Mouse (Mus musculus) liver, embryonic 11.5 days (tissue): ENCODE results near the gene Mob3b. TPM values are rescaled to one million over a fixed set of nuclear protein-coding genes. Genes with fewer than 3 reads are reported as not detected.

Experiments used
- ATAC-seq: fragments of 200-750 bp; cut with Nextera tagmentation; replicated peaks from 2 replicates; pipeline ENCODE4 v1.8.0; 2017; ENCODE audit warnings: moderate number of reproducible peaks, mild to moderate bottlenecking, moderate TSS enrichment, moderate library complexity; ENCODE audit not compliant: low FRiP score
- DNase-seq: peaks from one replicate; pipeline ENCODE4 v3.0.0-alpha.2; 2017; ENCODE audit warnings: low spot score
- H3K27ac ChIP-seq: fragments of 300-500 bp; sonication (generic); 2 replicates; pipeline ENCODE4 v1.5.1; 2014; ENCODE audit warnings: mild to moderate bottlenecking, low read depth, low read length, control low read depth
- H3K27me3 ChIP-seq: fragments of 300-500 bp; sonication (generic); replicated peaks from 2 replicates; pipeline ENCODE4 v1.6.1; 2014; ENCODE audit warnings: low read length, mixed read lengths; ENCODE audit not compliant: control insufficient read depth, insufficient read depth
- H3K36me3 ChIP-seq: fragments of 300-500 bp; sonication (generic); 2 replicates; pipeline ENCODE4 v1.6.1; 2014; ENCODE audit warnings: mild to moderate bottlenecking, low read length, moderate library complexity, mixed read lengths; ENCODE audit not compliant: control insufficient read depth, insufficient read depth
- H3K4me1 ChIP-seq: fragments of 300-500 bp; sonication (generic); replicated peaks from 2 replicates; pipeline ENCODE4 v1.6.1; 2014; ENCODE audit warnings: low read length, mixed read lengths; ENCODE audit not compliant: control insufficient read depth, insufficient read depth
- H3K4me2 ChIP-seq: fragments of 300-500 bp; sonication (generic); 2 replicates; pipeline ENCODE4 v1.6.1; 2014; ENCODE audit warnings: mild to moderate bottlenecking, control low read depth, moderate library complexity
- H3K4me3 ChIP-seq: fragments of 300-500 bp; sonication (generic); 2 replicates; pipeline ENCODE4 v1.5.1; 2014; ENCODE audit warnings: low read depth, low read length, control low read depth
- H3K9ac ChIP-seq: fragments of 300-500 bp; sonication (generic); 2 replicates; pipeline ENCODE4 v1.6.1; 2014; ENCODE audit warnings: low read depth, low read length, control low read depth
- H3K9me3 ChIP-seq: fragments of 300-500 bp; sonication (generic); 2 replicates; pipeline ENCODE4 v1.6.1; 2016; ENCODE audit warnings: low read length, inconsistent platforms, mixed read lengths; ENCODE audit not compliant: control insufficient read depth
- WGBS: fragments of 180-500 bp; shearing (Covaris S2); extraction: QIAGEN DNeasy Blood & Tissue Kit; methylation state at CpG from one replicate; pipeline ENCODE4 v1.1.7; 2014; 5-methylcytosine and 5-hydroxymethylcytosine counted together
- polyA plus RNA-seq: library from polyadenylated mRNA; unstranded; fragments of >200 nt; fragmentation: Nextera tagmentation; extraction: Ambion mirVana; gene quantifications from 2 replicates; pipeline ENCODE4 v1.2.1, GENCODE M21; 2014

Mob3b gene
- polyA plus RNA-seq, 1 experiment from 2014 or later = 7.6 TPM

DNA sequence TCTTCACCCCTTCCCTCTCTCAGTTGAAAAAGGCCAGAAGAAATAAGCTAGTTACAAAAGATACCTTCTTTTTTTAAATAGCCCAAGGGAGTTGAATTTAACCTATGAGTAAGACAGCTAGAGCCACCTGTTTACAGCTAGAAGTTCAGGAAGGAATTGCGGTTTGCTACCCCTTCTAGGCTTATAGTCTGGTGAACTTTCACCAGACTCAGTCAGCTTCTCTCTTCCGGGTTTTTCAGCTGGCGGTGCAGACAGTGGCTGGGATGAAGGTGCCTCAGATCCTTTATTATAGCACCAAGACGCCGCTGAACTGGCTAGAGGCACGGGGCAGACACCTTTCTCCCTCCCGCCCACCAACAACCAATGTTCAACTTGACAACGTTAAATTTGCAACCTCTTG is 152.8 kb downstream of the Mob3b start:
- no peak overlapping the region for H3K4me2 ChIP-seq
- no peak for ATAC-seq
- no peak overlapping the region for H3K9ac ChIP-seq
- H3K4me3 ChIP-seq = no peak overlapping the region
- DNase-seq = no peak
- no peaks in the 10 kb centered on the region for H3K36me3 ChIP-seq
- H3K4me1 ChIP-seq = 0 out of 2 replicates have a peak, but pooled peaks cover 6% of the 10 kb centered on the region
- no peaks in the 10 kb centered on the region for H3K27me3 ChIP-seq
- no peak overlapping the region for H3K27ac ChIP-seq
- no peaks in the 10 kb centered on the region for H3K9me3 ChIP-seq
- WGBS = 81% methylated on average over 8 of the region's 8 CpGs

DNA sequence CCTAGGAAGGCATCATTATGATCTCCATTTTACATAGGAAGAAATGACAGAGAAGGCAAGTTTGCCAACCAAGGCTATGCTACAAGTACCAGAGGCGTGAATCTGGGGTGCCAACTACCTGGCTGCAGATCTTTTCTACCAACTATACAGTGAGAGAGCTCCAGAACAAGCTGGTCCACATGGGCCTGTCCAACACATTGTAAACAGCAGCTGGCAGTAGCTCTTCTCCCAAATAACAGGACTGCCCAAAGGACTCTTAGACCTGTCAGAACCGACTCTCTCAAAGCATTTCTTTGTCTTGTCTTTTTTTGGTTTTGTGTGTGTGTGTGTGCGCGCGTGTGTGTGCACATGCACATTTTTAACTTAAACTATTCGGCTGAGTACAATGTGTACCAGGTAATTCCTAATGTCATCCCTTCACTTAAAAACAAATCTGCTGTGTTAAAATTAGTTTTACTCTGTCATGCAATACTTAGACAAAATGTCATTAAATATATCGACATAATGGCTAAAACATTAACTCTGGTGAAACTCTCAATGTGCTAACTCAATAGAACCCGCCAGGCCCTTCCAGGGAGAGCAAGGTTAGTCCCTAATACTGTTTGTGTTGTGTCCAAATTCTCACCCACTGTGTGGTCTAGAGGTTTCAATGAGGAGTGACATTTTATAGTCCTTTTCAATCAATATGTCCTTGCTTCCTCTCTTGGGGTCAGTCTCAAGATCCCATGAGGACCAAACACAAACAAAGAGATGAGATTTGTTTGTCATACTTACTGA is 153.5 kb downstream of the Mob3b start:
- H3K9ac ChIP-seq = no peak overlapping the region
- 90% methylated on average over 8 of the region's 8 CpGs for WGBS
- no peak overlapping the region for H3K27ac ChIP-seq
- DNase-seq (no peak), ATAC-seq (no peak)
- H3K4me2 ChIP-seq = no peak overlapping the region
- no peaks in the 10 kb centered on the region for H3K27me3 ChIP-seq
- 0 out of 2 replicates have a peak, but pooled peaks cover 6% of the 10 kb centered on the region for H3K4me1 ChIP-seq
- no peaks in the 10 kb centered on the region for H3K36me3 ChIP-seq
- no peaks in the 10 kb centered on the region for H3K9me3 ChIP-seq
- H3K4me3 ChIP-seq = no peak overlapping the region

DNA sequence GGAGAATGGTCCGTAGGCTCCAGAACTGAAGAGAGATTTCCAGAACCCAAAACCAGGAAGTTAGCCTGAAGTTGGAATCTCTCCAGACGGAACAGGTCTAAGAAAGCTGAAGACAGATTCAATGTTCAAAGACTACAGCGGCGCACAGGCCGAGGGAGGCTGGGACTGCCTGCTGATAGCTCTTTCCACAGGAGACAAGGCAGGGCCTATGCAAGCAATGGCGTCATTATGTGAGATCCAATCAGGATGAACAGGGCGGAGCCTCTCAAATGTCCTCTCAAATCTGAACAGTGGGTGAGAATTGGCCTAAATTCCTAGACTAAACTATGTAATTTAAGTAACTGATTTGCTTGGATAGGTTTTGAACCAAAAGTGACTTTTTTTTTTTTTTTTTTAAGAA is 160.7 kb downstream of the Mob3b start:
- WGBS = 82% methylated on average over 7 of the region's 7 CpGs

DNA sequence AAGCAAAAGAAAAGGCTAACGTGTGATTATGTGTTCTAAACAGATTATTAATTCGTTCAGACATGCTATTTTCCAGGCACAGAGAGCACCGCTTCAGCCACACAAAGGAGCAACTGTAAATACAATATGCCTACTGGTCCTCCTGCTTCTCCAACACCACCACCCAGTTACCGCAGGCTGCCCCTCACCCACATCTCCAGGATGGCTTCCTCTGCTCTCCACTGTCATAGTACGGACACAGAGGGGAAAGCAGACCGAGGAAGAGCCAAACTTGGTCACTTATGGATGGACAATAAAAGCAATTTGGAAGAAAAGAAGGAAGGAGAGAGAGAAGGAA is 163.7 kb downstream of the Mob3b start:
- Histone ChIP-seq H3K4me3 (no peak overlapping the region), H3K4me2 (no peak overlapping the region)
- ATAC-seq = no peak

More for the DNA sequence above, 160.7 kb downstream of the Mob3b start:
- no peaks in the 10 kb centered on the region for H3K9me3 ChIP-seq
- ATAC-seq (no peak), DNase-seq (no peak)
- H3K27ac ChIP-seq = no peak overlapping the region
- no peak overlapping the region for H3K9ac ChIP-seq
- peaks cover 4% of the 10 kb centered on the region; the same call in 1 of the 2 replicates for H3K4me1 ChIP-seq
- H3K4me2 ChIP-seq = no peak overlapping the region
- no peaks in the 10 kb centered on the region for H3K36me3 ChIP-seq
- no peaks in the 10 kb centered on the region for H3K27me3 ChIP-seq
- H3K4me3 ChIP-seq = no peak overlapping the region

DNA sequence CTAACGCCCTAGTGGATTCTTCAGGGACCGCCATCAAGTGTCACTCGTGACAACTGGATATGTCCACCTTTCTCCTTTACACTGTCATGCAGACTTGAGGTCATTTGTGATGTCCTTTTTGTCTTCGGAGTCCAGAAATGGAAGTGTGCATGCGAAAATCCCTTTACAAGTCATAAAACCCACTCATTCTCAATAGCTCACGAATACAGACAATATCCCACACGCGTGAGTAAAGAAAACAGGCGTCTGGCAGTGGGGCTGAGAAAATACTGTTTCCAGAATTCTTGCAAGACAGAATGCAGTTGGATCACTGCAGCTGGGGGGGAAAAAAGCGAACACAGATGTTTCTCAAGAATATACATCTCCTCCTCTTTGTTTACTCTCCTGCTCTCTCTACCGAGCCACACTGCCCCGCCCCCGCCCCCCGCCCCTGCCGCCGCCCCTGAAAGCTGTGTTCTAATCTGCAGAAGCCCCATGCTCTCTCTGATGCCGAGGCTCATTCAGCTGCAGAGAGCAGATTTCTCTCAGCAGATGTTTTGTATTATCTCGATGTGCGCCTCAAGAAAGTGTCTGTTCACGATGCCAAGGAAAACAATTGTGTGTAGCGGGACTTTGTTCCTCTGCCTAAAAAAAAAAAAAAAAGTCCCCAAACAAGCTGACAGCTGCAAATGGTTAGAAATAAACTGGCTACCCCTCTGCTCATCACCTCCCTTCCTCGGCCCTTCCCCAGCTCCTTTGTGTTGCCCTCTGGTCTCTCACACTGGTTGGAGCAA is 164.2 kb downstream of the Mob3b start:
- no peak for ATAC-seq
- Histone ChIP-seq H3K36me3 (no peaks in the 10 kb centered on the region), H3K27ac (no peak overlapping the region), H3K4me2 (no peak overlapping the region), H3K9me3 (no peaks in the 10 kb centered on the region), H3K4me3 (no peak overlapping the region), H3K27me3 (no peaks in the 10 kb centered on the region), H3K9ac (no peak overlapping the region), H3K4me1 (peaks cover 8% of the 10 kb centered on the region; the same call in 1 of the 2 replicates)
- 50% methylated on average over 22 of the region's 22 CpGs for WGBS
- DNase-seq = no peak

More for the DNA sequence above, 163.7 kb downstream of the Mob3b start:
- no peaks in the 10 kb centered on the region for H3K36me3 ChIP-seq
- DNase-seq = no peak
- no peaks in the 10 kb centered on the region for H3K9me3 ChIP-seq
- H3K9ac ChIP-seq = no peak overlapping the region
- 63% methylated on average over 6 of the region's 6 CpGs for WGBS
- no peak overlapping the region for H3K27ac ChIP-seq
- H3K4me1 ChIP-seq = peaks cover 8% of the 10 kb centered on the region; the same call in 1 of the 2 replicates
- no peaks in the 10 kb centered on the region for H3K27me3 ChIP-seq

DNA sequence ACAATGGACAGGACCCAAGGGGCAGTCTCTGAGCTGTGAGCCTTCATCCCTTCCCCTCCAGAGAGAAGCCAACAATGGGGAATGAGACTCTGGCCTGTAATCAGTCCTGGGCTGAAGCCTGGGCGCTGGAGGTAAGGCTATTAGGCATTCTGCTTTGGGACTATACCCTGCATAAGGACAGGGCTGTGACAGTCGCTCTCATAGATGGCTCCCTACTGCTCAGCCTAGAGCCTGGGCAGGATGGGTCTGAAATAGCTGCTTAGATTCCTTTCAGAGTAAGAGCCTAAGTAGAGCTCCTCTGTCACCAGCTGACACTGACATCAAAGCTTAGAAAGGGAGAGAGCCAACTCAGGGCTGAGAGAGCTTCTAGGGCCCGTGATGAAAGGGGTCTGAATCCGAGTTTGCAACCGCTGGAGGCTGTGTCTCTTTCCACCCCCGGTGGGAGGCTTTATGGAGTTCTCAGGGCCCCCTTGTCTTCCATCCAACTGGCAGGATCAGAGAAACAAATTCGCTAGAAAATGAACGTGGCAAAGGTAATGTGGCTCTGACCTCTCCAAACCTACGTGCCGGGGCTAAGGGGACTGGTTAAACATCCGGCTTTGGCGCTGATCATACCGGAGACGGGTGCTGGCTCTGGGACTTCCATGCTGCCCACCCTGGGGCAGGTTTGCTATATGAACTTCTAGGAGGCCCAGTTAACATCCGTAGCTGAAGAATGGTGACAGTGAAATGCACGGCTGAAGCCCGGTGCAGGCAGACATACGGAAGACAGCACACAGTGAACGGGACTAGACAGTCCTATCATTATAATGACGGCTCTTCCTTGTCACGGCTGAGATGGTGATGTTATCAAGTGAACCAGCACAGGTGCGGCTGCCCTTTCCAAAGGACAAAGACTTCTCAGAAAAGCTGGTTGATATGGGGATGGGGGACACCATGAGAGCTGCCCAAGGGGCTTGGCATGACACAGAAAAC is 165.1 kb downstream of the Mob3b start:
- H3K9ac ChIP-seq = no peak overlapping the region
- DNase-seq = no peak
- H3K4me3 ChIP-seq = no peak overlapping the region
- no peaks in the 10 kb centered on the region for H3K27me3 ChIP-seq
- no peaks in the 10 kb centered on the region for H3K9me3 ChIP-seq
- H3K4me1 ChIP-seq = peaks cover 8% of the 10 kb centered on the region; the same call in 1 of the 2 replicates
- no peaks in the 10 kb centered on the region for H3K36me3 ChIP-seq
- H3K4me2 ChIP-seq = no peak overlapping the region
- no peak for ATAC-seq
- no peak overlapping the region for H3K27ac ChIP-seq
- 78% methylated on average over 22 of the region's 22 CpGs for WGBS

DNA sequence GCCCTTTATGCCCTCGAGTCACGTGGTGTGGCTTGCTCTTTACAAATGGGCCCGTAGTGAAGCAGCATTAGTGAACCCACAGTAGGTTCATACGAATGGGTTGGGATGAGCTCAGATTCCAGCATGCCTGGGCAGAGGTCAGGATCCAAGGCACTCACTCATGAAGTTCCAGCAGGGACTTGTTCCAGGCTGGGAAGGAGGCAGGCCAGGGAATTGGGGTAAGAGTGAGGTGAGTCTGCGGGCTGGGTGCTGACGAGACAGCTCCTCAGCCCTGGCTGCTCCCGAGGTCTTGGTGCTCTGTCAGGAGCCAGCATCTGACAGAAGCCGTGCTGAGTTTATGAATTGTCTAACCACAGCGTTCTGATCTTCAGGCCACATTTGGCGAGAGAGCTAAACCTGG is 166.2 kb downstream of the Mob3b start:
- Histone ChIP-seq H3K4me3 (no peak overlapping the region), H3K27me3 (no peaks in the 10 kb centered on the region), H3K27ac (no peak overlapping the region), H3K9ac (no peak overlapping the region), H3K4me1 (peaks cover 9% of the 10 kb centered on the region; the same call in 1 of the 2 replicates), H3K4me2 (no peak overlapping the region), H3K36me3 (no peaks in the 10 kb centered on the region), H3K9me3 (no peaks in the 10 kb centered on the region)
- ATAC-seq (no peak), DNase-seq (no peak)
- WGBS = 54% methylated on average over 10 of the region's 10 CpGs

DNA sequence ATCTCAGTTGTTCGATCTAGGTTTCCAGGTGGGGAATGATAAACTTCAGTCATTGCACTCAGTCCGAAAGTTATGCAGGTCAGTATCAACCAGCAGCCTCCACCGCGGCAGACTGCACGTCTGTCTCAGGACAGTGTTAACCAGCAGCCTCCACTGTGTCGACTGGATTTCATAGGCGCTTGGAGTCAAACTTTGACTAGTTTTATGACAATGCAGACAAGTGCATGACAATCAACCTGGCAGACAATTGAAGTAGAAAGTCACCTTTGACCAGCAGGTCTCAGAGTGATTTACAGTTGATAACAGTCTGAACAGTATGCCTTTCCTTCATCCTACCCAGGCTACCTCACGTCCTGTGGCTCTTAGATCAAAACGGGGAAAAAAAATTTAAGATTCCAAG is 166.6 kb downstream of the Mob3b start:
- no peaks in the 10 kb centered on the region for H3K36me3 ChIP-seq
- H3K27ac ChIP-seq = no peak overlapping the region
- H3K9ac ChIP-seq = no peak overlapping the region
- H3K4me2 ChIP-seq = no peak overlapping the region
- DNase-seq (no peak), ATAC-seq (no peak)
- no peak overlapping the region for H3K4me3 ChIP-seq
- H3K9me3 ChIP-seq = no peaks in the 10 kb centered on the region
- 76% methylated on average over 9 of the region's 9 CpGs for WGBS
- peaks cover 10% of the 10 kb centered on the region; the same call in 1 of the 2 replicates for H3K4me1 ChIP-seq
- H3K27me3 ChIP-seq = no peaks in the 10 kb centered on the region
